Mouse (Mus musculus): ENCODE results near the gene Tmbim1. TPM values are rescaled to one million over a fixed set of nuclear protein-coding genes. Genes with fewer than 3 reads are reported as not detected.

The Tmbim1 gene
- polyA plus RNA-seq, 1 experiment from 2014 or later, result 54.9 TPM

- Histone ChIP-seq H3K9ac (no peak overlapping the region), H3K27me3 (replicated peaks) (no peaks in the 10 kb centered on the region), H3K9me3 (no peaks in the 10 kb centered on the region), H3K4me2 (replicated peaks) (no peak overlapping the region), H3K4me3 (replicated peaks) (no peak overlapping the region), H3K36me3 (peaks cover 4% of the 10 kb centered on the region; the same call in 1 of the 2 replicates), H3K27ac (peak overlapping the region; percentile 36; the same call in 1 of the 2 replicates), H3K4me1 (replicated peaks) (peaks cover 70% of the 10 kb centered on the region)
- ATAC-seq, result no peak
- 69% methylated on average over 6 of the region's 6 CpGs for WGBS
These were observed 4.9 kb downstream of the Tmbim1 start for GRCm38 (mm10) chr1:74300347-74301110.

GRCm38 (mm10) chr1:74298996-74299395, 6.4 kb downstream of the Tmbim1 start:
- Histone ChIP-seq H3K4me2 (replicated peaks) (peak overlapping the region; percentile 26; the same call in 1 of the 2 replicates), H3K4me1 (replicated peaks) (peaks cover 83% of the 10 kb centered on the region), H3K27me3 (replicated peaks) (no peaks in the 10 kb centered on the region), H3K27ac (peak overlapping the region; percentile 57), H3K4me3 (replicated peaks) (no peak overlapping the region), H3K9me3 (no peaks in the 10 kb centered on the region), H3K36me3 (peaks cover 8% of the 10 kb centered on the region; the same call in 1 of the 2 replicates), H3K9ac (peak overlapping the region; percentile 20; the same call in 1 of the 2 replicates)
- no peak for ATAC-seq
- WGBS, result 68% methylated on average over 5 of the region's 5 CpGs

- H3K4me3 ChIP-seq (replicated peaks), result no peak overlapping the region
- WGBS, result 85% methylated on average over 5 of the region's 5 CpGs
- H3K27ac ChIP-seq, result peak overlapping the region; percentile 57
- peaks cover 90% of the 10 kb centered on the region for H3K4me1 ChIP-seq (replicated peaks)
- no peak overlapping the region for H3K4me2 ChIP-seq (replicated peaks)
- H3K9ac ChIP-seq, result 0 out of 2 replicates have a peak overlapping the region, but pooled peaks have one; percentile 23
- peaks cover 8% of the 10 kb centered on the region; the same call in 1 of the 2 replicates for H3K36me3 ChIP-seq
- no peak for ATAC-seq
- H3K9me3 ChIP-seq, result no peaks in the 10 kb centered on the region
- no peaks in the 10 kb centered on the region for H3K27me3 ChIP-seq (replicated peaks)
These were observed 7.2 kb downstream of the Tmbim1 start for GRCm38 (mm10) chr1:74298157-74298750.

DNA sequence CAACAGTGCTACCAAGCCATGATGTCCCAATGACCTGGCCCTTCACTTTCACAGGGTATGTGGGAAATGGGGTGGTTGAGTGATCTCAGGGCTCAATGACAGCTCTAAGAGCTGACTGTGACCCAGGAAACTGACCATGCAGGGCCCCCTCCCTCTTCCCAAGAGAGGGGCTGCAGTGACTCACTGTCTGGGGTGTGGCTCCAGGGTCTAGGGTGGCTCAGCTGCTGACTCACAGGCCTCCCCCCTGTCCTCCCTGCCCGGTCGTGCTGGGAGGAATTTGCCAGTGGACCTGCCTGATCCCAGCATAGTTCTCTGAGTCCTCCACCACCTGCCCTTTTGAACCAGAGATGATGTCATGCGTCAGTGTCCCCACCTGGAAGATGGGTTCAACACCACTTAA, 8.2 kb downstream of the Tmbim1 start:
- 38% methylated on average over 3 of the region's 3 CpGs for WGBS
- ATAC-seq, result peak; percentile 8; the same call in 1 of the 2 replicates
- H3K4me1 ChIP-seq (replicated peaks), result peaks cover 83% of the 10 kb centered on the region
- H3K9ac ChIP-seq, result 0 out of 2 replicates have a peak overlapping the region, but pooled peaks have one; percentile 20
- no peak overlapping the region for H3K4me3 ChIP-seq (replicated peaks)
- peak overlapping the region; percentile 68 for H3K4me2 ChIP-seq (replicated peaks)
- peaks cover 13% of the 10 kb centered on the region for H3K36me3 ChIP-seq
- no peaks in the 10 kb centered on the region for H3K27me3 ChIP-seq (replicated peaks)
- H3K9me3 ChIP-seq, result no peaks in the 10 kb centered on the region
- peak overlapping the region; percentile 100 for H3K27ac ChIP-seq

DNA sequence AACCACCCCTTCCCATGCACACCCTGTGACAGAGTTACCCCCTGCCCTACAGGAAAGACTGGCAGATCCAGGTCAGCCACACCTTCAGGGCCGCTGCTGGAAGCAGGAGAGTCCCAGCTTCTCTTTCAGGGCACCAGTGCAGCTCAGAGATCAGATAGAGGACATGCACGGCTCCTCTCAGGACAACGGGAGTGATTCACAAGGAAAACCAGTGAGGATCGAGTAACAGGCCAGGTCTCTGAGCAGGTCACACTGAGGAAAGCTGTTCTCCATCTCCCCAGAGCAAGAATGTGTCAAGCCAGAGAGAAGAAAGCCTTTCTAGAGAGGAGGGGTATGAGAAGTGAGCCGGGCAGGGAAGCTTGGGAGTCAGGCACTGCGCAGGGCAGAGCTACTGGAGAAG, 8.9 kb downstream of the Tmbim1 start:
- Histone ChIP-seq H3K27me3 (replicated peaks) (no peaks in the 10 kb centered on the region), H3K27ac (peak overlapping the region; percentile 100), H3K4me2 (replicated peaks) (peak overlapping the region; percentile 68), H3K36me3 (peaks cover 19% of the 10 kb centered on the region), H3K4me1 (replicated peaks) (peaks cover 76% of the 10 kb centered on the region), H3K9ac (peak overlapping the region; percentile 51), H3K4me3 (replicated peaks) (peak overlapping the region; percentile 27), H3K9me3 (no peaks in the 10 kb centered on the region)
- WGBS, result 15% methylated on average over 6 of the region's 6 CpGs
- peak; percentile 4; the same call in 1 of the 2 replicates for ATAC-seq

GRCm38 (mm10) chr1:74295456-74296171, 9.8 kb downstream of the Tmbim1 start:
- peak overlapping the region; percentile 27 for H3K4me3 ChIP-seq (replicated peaks)
- H3K4me1 ChIP-seq (replicated peaks), result peaks cover 67% of the 10 kb centered on the region
- peak overlapping the region; percentile 51 for H3K9ac ChIP-seq
- peak overlapping the region; percentile 68 for H3K4me2 ChIP-seq (replicated peaks)
- peak overlapping the region; percentile 100 for H3K27ac ChIP-seq
- 7% methylated on average over 9 of the region's 9 CpGs for WGBS
- peaks cover 18% of the 10 kb centered on the region for H3K36me3 ChIP-seq
- H3K9me3 ChIP-seq, result no peaks in the 10 kb centered on the region
- no peaks in the 10 kb centered on the region for H3K27me3 ChIP-seq (replicated peaks)
- ATAC-seq, result peak; percentile 92

DNA sequence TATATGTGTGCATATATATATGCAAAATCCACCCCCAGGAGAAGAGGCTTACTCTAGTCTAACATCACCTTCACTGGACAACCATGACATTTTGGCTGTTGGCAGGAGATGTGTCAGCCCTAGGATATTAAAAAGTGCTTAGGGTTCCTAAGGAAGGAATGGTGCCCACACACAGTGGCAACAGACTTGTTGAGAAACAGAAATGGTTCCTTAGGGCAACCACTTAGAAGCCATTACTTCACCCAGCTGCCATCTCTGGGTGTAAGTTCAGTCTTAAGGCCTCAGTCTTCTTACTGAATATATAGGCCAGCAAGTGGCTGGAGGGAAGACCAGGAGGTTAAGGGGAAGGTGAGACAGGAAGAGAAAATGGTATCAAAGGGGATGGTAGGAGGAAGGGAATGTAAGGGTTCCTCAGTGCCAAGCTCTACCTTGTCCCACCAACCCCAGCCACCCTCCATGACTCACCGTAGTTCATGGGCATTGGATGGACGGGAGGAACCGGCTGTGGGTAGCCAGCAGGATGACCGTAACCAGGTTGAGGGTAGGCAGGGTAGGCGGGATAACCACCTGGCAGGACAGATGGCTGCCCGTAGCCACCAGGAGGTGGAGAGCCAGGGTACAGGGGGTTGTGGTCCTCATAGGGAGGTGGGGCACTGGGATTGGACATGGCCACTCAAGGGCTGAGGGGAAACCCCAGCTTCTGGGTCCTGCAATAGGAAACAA, 10.5 kb downstream of the Tmbim1 start:
- peak overlapping the region; percentile 100 for H3K27ac ChIP-seq
- peaks cover 65% of the 10 kb centered on the region for H3K4me1 ChIP-seq (replicated peaks)
- ATAC-seq, result no peak
- H3K27me3 ChIP-seq (replicated peaks), result no peaks in the 10 kb centered on the region
- H3K4me3 ChIP-seq (replicated peaks), result peak overlapping the region; percentile 27
- peaks cover 20% of the 10 kb centered on the region for H3K36me3 ChIP-seq
- peak overlapping the region; percentile 68 for H3K4me2 ChIP-seq (replicated peaks)
- H3K9me3 ChIP-seq, result no peaks in the 10 kb centered on the region
- WGBS, result 82% methylated on average over 6 of the region's 6 CpGs
- H3K9ac ChIP-seq, result no peak overlapping the region

GRCm38 (mm10) chr1:74294090-74294643, 11.3 kb downstream of the Tmbim1 start:
- no peaks in the 10 kb centered on the region for H3K9me3 ChIP-seq
- no peak overlapping the region for H3K4me3 ChIP-seq (replicated peaks)
- peaks cover 27% of the 10 kb centered on the region for H3K36me3 ChIP-seq
- no peak overlapping the region; the same call in 1 of the 2 replicates for H3K9ac ChIP-seq
- H3K4me1 ChIP-seq (replicated peaks), result peaks cover 64% of the 10 kb centered on the region
- WGBS, result 85% methylated on average over 3 of the region's 3 CpGs
- H3K27me3 ChIP-seq (replicated peaks), result no peaks in the 10 kb centered on the region
- peak overlapping the region; percentile 48 for H3K27ac ChIP-seq
- no peak for ATAC-seq
- no peak overlapping the region for H3K4me2 ChIP-seq (replicated peaks)

GRCm38 (mm10) chr1:74293306-74293960, 12.0 kb downstream of the Tmbim1 start:
- ATAC-seq, result no peak

DNA sequence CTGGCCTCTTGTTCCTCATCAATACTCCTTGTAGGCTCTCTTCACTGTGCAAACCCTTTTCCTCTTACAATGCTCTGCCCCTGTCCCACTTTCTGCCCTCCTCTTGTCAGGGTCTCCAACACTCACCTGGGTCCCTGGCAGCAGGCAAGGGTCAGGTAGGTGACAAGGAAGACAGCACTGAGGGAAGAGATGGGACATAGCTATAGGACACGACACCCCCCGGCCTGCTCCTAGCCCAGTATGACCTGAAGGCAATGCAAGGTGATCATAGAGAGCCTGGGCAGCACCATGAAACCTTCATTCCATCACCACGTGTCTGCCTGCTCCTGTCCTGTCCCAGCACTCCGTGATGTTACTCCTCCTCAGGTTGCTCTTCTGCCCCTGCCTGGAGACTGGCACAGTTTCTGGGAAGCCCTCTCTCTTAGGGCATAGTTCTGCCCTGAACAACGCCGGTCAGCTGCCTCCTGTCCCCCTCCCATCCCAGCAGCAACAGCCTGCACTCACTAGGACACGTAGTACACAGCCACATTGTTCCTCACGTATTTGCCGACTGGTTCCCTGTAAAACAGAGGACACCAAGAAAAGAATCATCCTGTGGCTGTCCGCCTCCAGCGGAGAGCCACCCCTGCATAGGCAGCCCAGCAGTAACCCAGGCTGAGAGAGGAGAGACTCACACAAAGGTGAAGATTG, 12.9 kb downstream of the Tmbim1 start:
- Histone ChIP-seq H3K27me3 (replicated peaks) (no peaks in the 10 kb centered on the region), H3K9ac (no peak overlapping the region), H3K36me3 (peaks cover 31% of the 10 kb centered on the region), H3K27ac (no peak overlapping the region), H3K4me3 (replicated peaks) (no peak overlapping the region), H3K4me1 (replicated peaks) (peaks cover 48% of the 10 kb centered on the region), H3K9me3 (no peaks in the 10 kb centered on the region), H3K4me2 (replicated peaks) (no peak overlapping the region)
- ATAC-seq, result no peak
- WGBS, result 87% methylated on average over 11 of the region's 11 CpGs

More at GRCm38 (mm10) chr1:74293306-74293960, 12.0 kb downstream of the Tmbim1 start:
- H3K9me3 ChIP-seq, result no peaks in the 10 kb centered on the region
- WGBS, result 77% methylated on average over 8 of the region's 8 CpGs
- no peak overlapping the region for H3K4me2 ChIP-seq (replicated peaks)
- H3K36me3 ChIP-seq, result peaks cover 31% of the 10 kb centered on the region
- H3K27ac ChIP-seq, result peak overlapping the region; percentile 48
- H3K4me1 ChIP-seq (replicated peaks), result peaks cover 56% of the 10 kb centered on the region
- no peaks in the 10 kb centered on the region for H3K27me3 ChIP-seq (replicated peaks)
- H3K9ac ChIP-seq, result no peak overlapping the region
- no peak overlapping the region for H3K4me3 ChIP-seq (replicated peaks)

Data from intestine, embryonic 15.5 days (tissue).